8 mouse cellular contexts compared by ENCODE assay signal in genomic region chr13:81710775-81711545, GRCm38 (mm10). TPM values are rescaled to one million over a fixed set of nuclear protein-coding genes. Genes with fewer than 3 reads are reported as not detected.
A peak's percentile ranks its signal among the peaks of the same experiment; 100 is the strongest.
DNase-seq lines count a peak whose midpoint lies in the region; ATAC-seq lines count a peak whose summit lies in the region.

TSS of gene Polr3g (minus strand) at chr13:81711013.
TSS of gene Mblac2 (plus strand) at chr13:81711341.

- peak within 1 kb of the TSS; percentile 79 for H3K9ac ChIP-seq in heart, embryonic 14.5 days (ENCODE audit: low read length)
- peak within 1 kb of the TSS; percentile 78 for H3K9ac ChIP-seq in liver, embryonic 13.5 days
- peak within 1 kb of the TSS; percentile 83 for H3K9ac ChIP-seq in stomach, embryonic 16.5 days (ENCODE audit: low read length)

- H3K9me3 ChIP-seq in heart, embryonic 14.5 days (ENCODE audit: control insufficient read depth, low read length) = no peaks in the 10 kb centered on the region
- H3K9me3 ChIP-seq in liver, embryonic 13.5 days (replicated peaks) = no peaks in the 10 kb centered on the region
- H3K9me3 ChIP-seq in stomach, embryonic 16.5 days (replicated peaks; ENCODE audit: control insufficient read depth, low read length) = no peaks in the 10 kb centered on the region

- no peaks in the 10 kb centered on the region for H3K27me3 ChIP-seq in heart, embryonic 14.5 days (ENCODE audit: control insufficient read depth, insufficient read depth, low read length)
- no peaks in the 10 kb centered on the region for H3K27me3 ChIP-seq in liver, embryonic 13.5 days
- no peaks in the 10 kb centered on the region for H3K27me3 ChIP-seq in stomach, embryonic 16.5 days (ENCODE audit: control insufficient read depth, insufficient read depth, low read length)

- H3K4me3 ChIP-seq in heart, embryonic 14.5 days (ENCODE audit: control insufficient read depth in 1 of 2, insufficient read depth in 1 of 2, low read depth in 1 of 2, low read length in 2 of 2) = peak within 1 kb of the TSS; percentile 64 to 82
- H3K4me3 ChIP-seq in liver, embryonic 13.5 days (replicated peaks) = peak within 1 kb of the TSS; percentile 93
- peak within 1 kb of the TSS; percentile 92 for H3K4me3 ChIP-seq in stomach, embryonic 16.5 days (replicated peaks; ENCODE audit: low read length)

- WGBS in heart, embryonic 14.5 days = under 1% methylated on average over 61 of the region's 61 CpGs
- WGBS in liver, embryonic 13.5 days (ENCODE audit: insufficient replicate concordance) = under 1% methylated on average over 60 of the region's 61 CpGs
- WGBS in stomach, embryonic 16.5 days = under 1% methylated on average over 61 of the region's 61 CpGs

- H3K4me1 ChIP-seq in heart, embryonic 14.5 days (ENCODE audit: control insufficient read depth in 2 of 2, insufficient read depth in 2 of 2, low read length in 2 of 2) = peaks cover 0 to 19% of the 10 kb centered on the region in 2 experiments
- H3K4me1 ChIP-seq in liver, embryonic 13.5 days (replicated peaks) = peaks cover 55% of the 10 kb centered on the region
- 0 out of 2 replicates have a peak, but pooled peaks cover 10% of the 10 kb centered on the region for H3K4me1 ChIP-seq in stomach, embryonic 16.5 days (ENCODE audit: control insufficient read depth, insufficient read depth, low read length)

- H3K36me3 ChIP-seq in heart, embryonic 14.5 days (ENCODE audit: control insufficient read depth, insufficient read depth, low read length) = no peaks in the 10 kb centered on the region
- H3K36me3 ChIP-seq in liver, embryonic 13.5 days = 0 out of 2 replicates have a peak, but pooled peaks cover 4% of the 10 kb centered on the region
- no peaks in the 10 kb centered on the region for H3K36me3 ChIP-seq in stomach, embryonic 16.5 days (ENCODE audit: control insufficient read depth, insufficient read depth, low read length)

- peak within 1 kb of the TSS; percentile 64 to 83 for H3K27ac ChIP-seq in heart, embryonic 14.5 days (replicated peaks in 1 of 2; ENCODE audit: control insufficient read depth in 1 of 2, insufficient read depth in 1 of 2, low read depth in 2 of 2, low read length in 2 of 2)
- H3K27ac ChIP-seq in liver, embryonic 13.5 days = peak within 1 kb of the TSS; percentile 95
- H3K27ac ChIP-seq in stomach, embryonic 16.5 days (ENCODE audit: low read length) = peak within 1 kb of the TSS; percentile 96

- ATAC-seq in CD4-positive, CD25-positive, alpha-beta regulatory T cell, adult 4 months = peak; percentile 86
- peak; percentile 95 for ATAC-seq in heart, embryonic 14.5 days (ENCODE audit: insufficient number of reproducible peaks, insufficient read depth, low FRiP score, low read depth)
- peak; percentile 91 for ATAC-seq in liver, embryonic 13.5 days (ENCODE audit: low read depth)
- peak; percentile 96 for ATAC-seq in stomach, embryonic 16.5 days (ENCODE audit: insufficient read depth, low FRiP score)

- peak; percentile 85 for DNase-seq in c-Kit-negative CD71-positive TER-119-positive erythroid progenitor cells, embryonic 14.5 days (ENCODE audit: low read depth, low spot score)
- DNase-seq in fibroblast of lung, adult 2 months (ENCODE audit: low read depth) = peak; percentile 69
- DNase-seq in kidney, postnatal 14 days = peak; percentile 96
- peak; percentile 93 for DNase-seq in liver, embryonic 13.5 days
- peak; percentile 94 for DNase-seq in neural tube, embryonic 10.5 days (ENCODE audit: extremely low spot score, low spot score)

- H3K4me2 ChIP-seq in heart, embryonic 14.5 days (ENCODE audit: low read length) = peak within 1 kb of the TSS; percentile 93
- peak within 1 kb of the TSS; percentile 99 for H3K4me2 ChIP-seq in liver, embryonic 13.5 days
- peak within 1 kb of the TSS; percentile 100 for H3K4me2 ChIP-seq in stomach, embryonic 16.5 days (ENCODE audit: low read depth, low read length)

RNA-seq across cellular contexts. Expression of gene Polr3g, which starts in this region (rescaled TPM):
- 1 to 10 TPM; 6.8 to 8.4 TPM for polyA plus RNA-seq in CD4-positive, CD25-positive, alpha-beta regulatory T cell, adult 4 months (2017; shearing (Covaris generic))
- polyA plus RNA-seq in heart, embryonic 14.5 days (2014; fragmentation: Nextera tagmentation; extraction: Ambion mirVana) = 15.8 and 16.9 TPM in 2 replicates
- polyA plus RNA-seq in liver, embryonic 13.5 days (2015; fragmentation: Nextera tagmentation; extraction: Ambion mirVana) = 13.6 and 14.6 TPM in 2 replicates
- 20.8 and 25.5 TPM in 2 replicates for polyA plus RNA-seq in stomach, embryonic 16.5 days (2015; fragmentation: Nextera tagmentation; extraction: Ambion mirVana)

RNA-seq across cellular contexts. Expression of gene Mblac2, which starts in this region (rescaled TPM):
- polyA plus RNA-seq in CD4-positive, CD25-positive, alpha-beta regulatory T cell, adult 4 months (2017; shearing (Covaris generic)) = 10 to 100 TPM in 1 of 2 experiments, 1 to 10 TPM in 1; 9.6 to 14.8 TPM
- polyA plus RNA-seq in heart, embryonic 14.5 days (2014; fragmentation: Nextera tagmentation; extraction: Ambion mirVana) = 8.4 and 10.3 TPM in 2 replicates
- 3.3 and 3.6 TPM in 2 replicates for polyA plus RNA-seq in liver, embryonic 13.5 days (2015; fragmentation: Nextera tagmentation; extraction: Ambion mirVana)
- polyA plus RNA-seq in stomach, embryonic 16.5 days (2015; fragmentation: Nextera tagmentation; extraction: Ambion mirVana) = 7.5 and 9.9 TPM in 2 replicates

Comparison
In these comparisons a context has a peak if more than half of its experiments do, and no peak if none do; other contexts are left out.
1. Peak in every context shown above with its lines: DNase-seq, ATAC-seq, H3K4me3 ChIP-seq and H3K27ac ChIP-seq.